Mouse (Mus musculus): Measurements from ENCODE around the gene Camsap1. TPM values are rescaled to one million over a fixed set of nuclear protein-coding genes. Genes with fewer than 3 reads are reported as not detected.

Gene Camsap1
- 6.3 and 7.1 TPM in 2 replicates for polyA plus RNA-seq (2012; rRNA removed)

- peak within 1 kb of the TSS; percentile 7; the same call in 1 of the 2 replicates for H3K27ac ChIP-seq (ENCODE audit: insufficient read depth, low read depth, low read length)
- peak within 1 kb of the TSS; percentile 79 for H3K4me3 ChIP-seq (ENCODE audit: insufficient read depth, low read depth, low read length)
- H3K27me3 ChIP-seq (replicated peaks; ENCODE audit: control insufficient read depth, insufficient read depth, low read length) = no peaks in the 10 kb centered on the region
- H3K4me1 ChIP-seq (ENCODE audit: control insufficient read depth, insufficient read depth, low read length) = peaks cover 8% of the 10 kb centered on the region
- TF ChIP-seq POLR2A (IDR thresholded peaks at IDR 0.05; ENCODE audit: low read depth, low read length) = no peak
- TF ChIP-seq CTCF (conservative IDR thresholded peaks at IDR 0.05; ENCODE audit: insufficient read depth, insufficient read length, low read depth, low read length) = no peak
- peak; percentile 100 for DNase-seq
- no peaks in the 10 kb centered on the region for H3K36me3 ChIP-seq (ENCODE audit: control insufficient read depth, insufficient read depth, low read length)
- WGBS = under 1% methylated on average over 64 of the region's 64 CpGs
These were observed at the start of gene Camsap1 for GRCm38 (mm10) chr2:25983159-25983907. Camsap1 (minus strand) TSS chr2:25983282.

GRCm38 (mm10) chr2:26030288-26030687 lies 47.2 kb upstream of the Camsap1 start:
- H3K4me3 ChIP-seq (ENCODE audit: insufficient read depth, low read depth, low read length) = no peak overlapping the region
- WGBS = 57% methylated on average over 3 of the region's 3 CpGs
- TF ChIP-seq POLR2A (IDR thresholded peaks at IDR 0.05; ENCODE audit: low read depth, low read length) (no peak), CTCF (conservative IDR thresholded peaks at IDR 0.05; ENCODE audit: insufficient read depth, insufficient read length, low read depth, low read length) (peak; percentile 66; the same call in 1 of the 2 replicates)
- H3K27me3 ChIP-seq (replicated peaks; ENCODE audit: control insufficient read depth, insufficient read depth, low read length) = no peaks in the 10 kb centered on the region
- no peaks in the 10 kb centered on the region for H3K36me3 ChIP-seq (ENCODE audit: control insufficient read depth, insufficient read depth, low read length)
- DNase-seq = peak; percentile 35
- H3K27ac ChIP-seq (ENCODE audit: insufficient read depth, low read depth, low read length) = no peak overlapping the region
- H3K4me1 ChIP-seq (ENCODE audit: control insufficient read depth, insufficient read depth, low read length) = no peaks in the 10 kb centered on the region

- peaks cover 4% of the 10 kb centered on the region; the same call in 1 of the 2 replicates for H3K4me1 ChIP-seq (ENCODE audit: control insufficient read depth, insufficient read depth, low read length)
- TF ChIP-seq POLR2A (IDR thresholded peaks at IDR 0.05; ENCODE audit: low read depth, low read length) (no peak), CTCF (conservative IDR thresholded peaks at IDR 0.05; ENCODE audit: insufficient read depth, insufficient read length, low read depth, low read length) (peak; percentile 76)
- no peaks in the 10 kb centered on the region for H3K27me3 ChIP-seq (replicated peaks; ENCODE audit: control insufficient read depth, insufficient read depth, low read length)
- WGBS = 31% methylated on average over 4 of the region's 4 CpGs
- no peak overlapping the region for H3K4me3 ChIP-seq (ENCODE audit: insufficient read depth, low read depth, low read length)
- peak; percentile 42 for DNase-seq
- no peak overlapping the region for H3K27ac ChIP-seq (ENCODE audit: insufficient read depth, low read depth, low read length)
- H3K36me3 ChIP-seq (ENCODE audit: control insufficient read depth, insufficient read depth, low read length) = no peaks in the 10 kb centered on the region
These were observed 41.3 kb upstream of the Camsap1 start for GRCm38 (mm10) chr2:26024138-26025075.

- H3K4me3 ChIP-seq (ENCODE audit: insufficient read depth, low read depth, low read length) = no peak overlapping the region
- 89% methylated on average over 1 of the region's 1 CpGs for WGBS
- H3K36me3 ChIP-seq (ENCODE audit: control insufficient read depth, insufficient read depth, low read length) = no peaks in the 10 kb centered on the region
- TF ChIP-seq POLR2A (IDR thresholded peaks at IDR 0.05; ENCODE audit: low read depth, low read length) (no peak), CTCF (conservative IDR thresholded peaks at IDR 0.05; ENCODE audit: insufficient read depth, insufficient read length, low read depth, low read length) (no peak)
- peaks cover 4% of the 10 kb centered on the region; the same call in 1 of the 2 replicates for H3K4me1 ChIP-seq (ENCODE audit: control insufficient read depth, insufficient read depth, low read length)
- H3K27ac ChIP-seq (ENCODE audit: insufficient read depth, low read depth, low read length) = no peak overlapping the region
- DNase-seq = no peak
- no peaks in the 10 kb centered on the region for H3K27me3 ChIP-seq (replicated peaks; ENCODE audit: control insufficient read depth, insufficient read depth, low read length)
These were observed 39.5 kb upstream of the Camsap1 start for GRCm38 (mm10) chr2:26022626-26023025.

GRCm38 (mm10) chr2:26022258-26022565 lies 39.1 kb upstream of the Camsap1 start:
- Histone ChIP-seq H3K4me1 (ENCODE audit: control insufficient read depth, insufficient read depth, low read length) (peaks cover 4% of the 10 kb centered on the region; the same call in 1 of the 2 replicates), H3K27ac (ENCODE audit: insufficient read depth, low read depth, low read length) (peak overlapping the region; percentile 96; the same call in 1 of the 2 replicates), H3K27me3 (replicated peaks; ENCODE audit: control insufficient read depth, insufficient read depth, low read length) (no peaks in the 10 kb centered on the region), H3K36me3 (ENCODE audit: control insufficient read depth, insufficient read depth, low read length) (no peaks in the 10 kb centered on the region), H3K4me3 (ENCODE audit: insufficient read depth, low read depth, low read length) (no peak overlapping the region)
- WGBS = 68% methylated on average over 8 of the region's 8 CpGs
- no peak for TF ChIP-seq POLR2A (IDR thresholded peaks at IDR 0.05; ENCODE audit: low read depth, low read length)
- DNase-seq = no peak

- H3K27ac ChIP-seq (ENCODE audit: insufficient read depth, low read depth, low read length) = peak within 1 kb of the TSS; percentile 96
- 4% methylated on average over 50 of the region's 50 CpGs for WGBS
- peak; percentile 97 for DNase-seq
- H3K4me1 ChIP-seq (ENCODE audit: control insufficient read depth, insufficient read depth, low read length) = peaks cover 4% of the 10 kb centered on the region; the same call in 1 of the 2 replicates
- H3K36me3 ChIP-seq (ENCODE audit: control insufficient read depth, insufficient read depth, low read length) = no peaks in the 10 kb centered on the region
- H3K4me3 ChIP-seq (ENCODE audit: insufficient read depth, low read depth, low read length) = peak within 1 kb of the TSS; percentile 67
- TF ChIP-seq POLR2A (IDR thresholded peaks at IDR 0.05; ENCODE audit: low read depth, low read length) (no peak), CTCF (conservative IDR thresholded peaks at IDR 0.05; ENCODE audit: insufficient read depth, insufficient read length, low read depth, low read length) (no peak)
- no peaks in the 10 kb centered on the region for H3K27me3 ChIP-seq (replicated peaks; ENCODE audit: control insufficient read depth, insufficient read depth, low read length)
These were observed 38.6 kb upstream of the Camsap1 start, which contains the start of gene Ubac1 for GRCm38 (mm10) chr2:26021561-26022257. Ubac1 (minus strand) TSS chr2:26021747.
